Mouse (Mus musculus) liver, embryonic 16.5 days (tissue): Measurements from ENCODE around the gene App. TPM values are rescaled to one million over a fixed set of nuclear protein-coding genes. Genes with fewer than 3 reads are reported as not detected.

Source experiments
- ATAC-seq: fragments of 200-750 bp; cut with Nextera tagmentation; 2 replicates; pipeline ENCODE4 v1.8.0; 2017; ENCODE audit warnings: low read depth, mild to moderate bottlenecking, moderate number of reproducible peaks, moderate library complexity
- H3K27ac ChIP-seq: fragments of 300-500 bp; sonication (generic); 2 replicates; pipeline ENCODE4 v1.5.1; 2014; ENCODE audit warnings: mild to moderate bottlenecking, low read length
- H3K27me3 ChIP-seq: fragments of 300-500 bp; sonication (generic); 2 replicates; pipeline ENCODE4 v1.6.1; 2014; ENCODE audit warnings: low read depth, low read length, mixed read lengths; ENCODE audit not compliant: control insufficient read depth, insufficient read depth
- H3K36me3 ChIP-seq: fragments of 300-500 bp; sonication (generic); 2 replicates; pipeline ENCODE4 v1.6.1; 2014; ENCODE audit warnings: mild to moderate bottlenecking; ENCODE audit not compliant: control insufficient read depth, insufficient read depth
- H3K4me1 ChIP-seq: fragments of 300-500 bp; sonication (generic); 2 replicates; pipeline ENCODE4 v1.6.1; 2014; ENCODE audit warnings: low read depth, low read length, mixed read lengths; ENCODE audit not compliant: control insufficient read depth
- H3K4me2 ChIP-seq: fragments of 300-500 bp; sonication (generic); 2 replicates; pipeline ENCODE4 v1.6.1; 2014; ENCODE audit warnings: low read depth, low read length, mixed read lengths
- H3K4me3 ChIP-seq: fragments of 300-500 bp; sonication (generic); 2 replicates; pipeline ENCODE4 v1.5.1; 2014; ENCODE audit warnings: low read depth, mild to moderate bottlenecking, low read length
- H3K9ac ChIP-seq: fragments of 300-500 bp; sonication (generic); 2 replicates; pipeline ENCODE4 v1.6.1; 2014; ENCODE audit warnings: low read depth, low read length
- H3K9me3 ChIP-seq: fragments of 300-500 bp; sonication (generic); replicated peaks from 2 replicates; pipeline ENCODE4 v1.6.1; 2016; ENCODE audit warnings: low read length; ENCODE audit not compliant: control insufficient read depth
- WGBS: fragments of 180-500 bp; shearing (Covaris S2); extraction: QIAGEN DNeasy Blood & Tissue Kit; methylation state at CpG from one replicate; pipeline ENCODE4 v1.1.7; 2014; ENCODE audit not compliant: insufficient replicate concordance; 5-methylcytosine and 5-hydroxymethylcytosine counted together
- polyA plus RNA-seq: library from polyadenylated mRNA; unstranded; fragments of >200 nt; fragmentation: Nextera tagmentation; extraction: Ambion mirVana; gene quantifications from 2 replicates; pipeline ENCODE4 v1.2.1, GENCODE M21; 2015

The App gene
- polyA plus RNA-seq, 1 experiment from 2014 or later: 19.9 TPM

DNA sequence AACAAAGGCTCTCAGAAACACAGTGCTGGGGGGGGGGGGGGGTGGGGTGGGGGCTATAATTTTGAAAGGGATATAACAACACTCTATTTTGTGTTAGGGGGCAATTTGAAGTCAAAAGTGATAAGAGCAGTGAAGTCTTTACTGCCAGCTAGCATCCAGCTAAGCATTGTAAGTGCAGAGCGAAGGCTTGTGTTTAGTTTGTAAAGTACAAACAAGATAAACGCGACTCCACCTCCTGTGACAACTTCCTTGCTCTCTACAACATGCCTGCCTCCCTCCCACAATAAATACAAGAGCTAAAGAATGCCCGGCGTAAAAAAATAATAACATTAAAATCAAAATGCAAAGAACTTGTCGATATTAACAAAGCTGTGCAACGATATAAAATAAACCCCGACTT, 40.5 kb downstream of the App start:
- peaks cover 6% of the 10 kb centered on the region for H3K4me1 ChIP-seq
- H3K27me3 ChIP-seq: no peaks in the 10 kb centered on the region
- H3K4me3 ChIP-seq: peak overlapping the region; percentile 13; the same call in 1 of the 2 replicates
- H3K27ac ChIP-seq: peak overlapping the region; percentile 58
- peak overlapping the region; percentile 34 for H3K4me2 ChIP-seq
- H3K36me3 ChIP-seq: no peaks in the 10 kb centered on the region
- H3K9me3 ChIP-seq: no peaks in the 10 kb centered on the region
- peak; percentile 30; the same call in 1 of the 2 replicates for ATAC-seq
- WGBS: 52% methylated on average over 8 of the region's 8 CpGs
- no peak overlapping the region for H3K9ac ChIP-seq

GRCm38 (mm10) chr16:85132182-85132581, 41.4 kb downstream of the App start:
- no peak overlapping the region for H3K4me2 ChIP-seq
- no peak for ATAC-seq
- H3K27ac ChIP-seq: no peak overlapping the region
- no peaks in the 10 kb centered on the region for H3K36me3 ChIP-seq
- no peak overlapping the region for H3K4me3 ChIP-seq
- no peak overlapping the region for H3K9ac ChIP-seq
- no peaks in the 10 kb centered on the region for H3K9me3 ChIP-seq
- no peaks in the 10 kb centered on the region for H3K27me3 ChIP-seq
- WGBS: 46% methylated on average over 5 of the region's 5 CpGs
- peaks cover 6% of the 10 kb centered on the region for H3K4me1 ChIP-seq

DNA sequence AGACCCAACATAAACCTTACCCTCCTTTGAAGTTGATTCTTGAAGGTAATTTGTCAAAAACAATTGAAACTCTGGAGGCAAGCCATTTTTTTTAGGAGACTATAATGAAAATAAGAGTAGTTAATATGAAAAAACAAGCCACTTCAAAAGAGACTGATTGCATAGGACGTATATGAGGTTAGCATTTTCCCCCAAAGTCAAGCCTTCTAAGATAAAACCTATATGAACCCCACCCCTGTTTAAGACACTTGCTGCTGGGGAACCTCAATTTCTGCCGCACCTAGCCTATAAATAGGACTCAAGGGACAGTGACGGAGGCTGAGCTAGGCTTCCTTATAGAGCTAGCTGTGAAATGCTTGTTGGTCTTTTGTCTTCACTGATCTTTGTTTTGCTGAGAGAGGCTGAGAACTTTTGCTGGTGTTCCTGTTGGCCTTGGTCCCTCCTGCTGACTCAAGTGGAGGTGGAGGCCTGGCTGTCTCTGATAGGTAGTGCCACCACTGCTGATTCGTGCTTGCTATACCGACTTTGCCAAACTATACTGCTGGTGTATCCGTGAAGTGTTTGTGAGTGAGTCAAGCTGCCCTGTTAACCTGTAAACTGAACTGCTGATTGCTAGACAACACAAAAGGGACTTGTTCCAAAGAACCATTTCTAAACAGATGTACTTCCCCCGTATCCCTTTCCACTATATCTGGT, 42.6 kb downstream of the App start:
- Histone ChIP-seq H3K9ac (no peak overlapping the region), H3K27me3 (no peaks in the 10 kb centered on the region), H3K4me1 (peaks cover 6% of the 10 kb centered on the region), H3K36me3 (no peaks in the 10 kb centered on the region), H3K4me2 (no peak overlapping the region), H3K4me3 (no peak overlapping the region), H3K27ac (no peak overlapping the region), H3K9me3 (no peaks in the 10 kb centered on the region)
- peak; percentile 59 for ATAC-seq
- 55% methylated on average over 7 of the region's 7 CpGs for WGBS

DNA sequence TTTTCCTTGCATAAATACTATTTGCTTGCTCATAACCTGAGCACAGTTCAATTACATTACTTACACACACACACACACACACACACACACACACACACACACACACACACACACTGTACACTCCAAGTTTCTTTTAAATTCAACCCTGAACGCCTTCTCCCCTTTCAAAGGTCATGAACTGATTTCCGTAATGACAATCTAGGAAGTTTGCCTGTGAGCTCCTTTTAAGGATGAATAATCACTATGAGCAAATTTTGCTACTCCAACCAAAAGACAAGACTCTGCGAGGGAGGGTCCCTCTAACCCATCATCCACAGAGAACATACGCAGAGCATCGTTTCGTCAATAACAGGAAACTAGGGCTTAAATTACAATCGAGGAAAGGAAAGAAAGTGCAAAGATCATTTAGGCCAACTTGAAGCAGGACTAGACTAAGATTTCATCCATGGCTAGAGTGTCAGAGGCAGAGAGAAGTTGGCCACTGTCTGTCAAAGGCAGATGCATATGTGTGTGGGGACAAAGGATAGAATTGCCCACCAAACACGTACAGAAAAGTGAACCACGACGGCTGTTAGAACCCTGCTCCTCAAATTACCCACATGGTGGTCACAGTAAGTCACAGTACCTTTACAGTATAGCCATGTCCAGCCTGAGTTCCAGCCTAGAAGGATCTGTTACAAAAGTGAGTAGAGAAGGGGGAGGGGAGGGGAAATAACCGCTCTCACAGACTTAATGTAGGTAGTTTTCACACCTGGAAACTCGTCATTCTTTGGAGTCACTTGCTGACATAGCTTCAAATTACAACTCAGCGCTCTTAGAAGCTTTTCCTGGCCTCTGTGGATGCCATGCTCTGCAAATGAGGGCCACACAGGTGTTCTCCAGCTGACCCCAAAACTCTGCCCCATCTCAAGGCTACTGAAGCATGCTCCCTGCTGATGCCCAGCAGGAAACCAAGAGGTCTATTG, 44.6 kb downstream of the App start:
- H3K4me2 ChIP-seq: no peak overlapping the region
- ATAC-seq: no peak
- H3K9me3 ChIP-seq: no peaks in the 10 kb centered on the region
- WGBS: 60% methylated on average over 13 of the region's 13 CpGs
- H3K27me3 ChIP-seq: no peaks in the 10 kb centered on the region
- no peak overlapping the region for H3K4me3 ChIP-seq
- H3K4me1 ChIP-seq: peaks cover 6% of the 10 kb centered on the region
- H3K27ac ChIP-seq: peak overlapping the region; percentile 13; the same call in 1 of the 2 replicates
- no peak overlapping the region for H3K9ac ChIP-seq
- no peaks in the 10 kb centered on the region for H3K36me3 ChIP-seq

DNA sequence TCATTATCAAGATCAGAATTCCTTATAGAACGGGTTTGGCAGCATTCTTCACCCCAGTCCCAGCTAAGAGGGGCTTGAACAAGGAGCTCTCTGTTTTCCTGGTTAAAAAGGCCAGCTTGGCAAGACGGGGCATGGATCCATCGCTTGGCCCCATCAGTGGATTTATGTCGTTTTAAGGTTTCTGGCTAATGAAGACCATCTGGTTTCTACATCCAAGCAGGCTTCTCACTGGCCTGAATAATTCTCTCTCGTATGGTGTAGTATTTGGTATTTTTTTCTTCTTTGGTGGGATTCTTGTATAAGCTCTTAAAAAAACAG, 45.3 kb downstream of the App start:
- Histone ChIP-seq H3K36me3 (no peaks in the 10 kb centered on the region), H3K4me3 (no peak overlapping the region), H3K4me1 (peaks cover 6% of the 10 kb centered on the region), H3K27me3 (no peaks in the 10 kb centered on the region), H3K9ac (no peak overlapping the region), H3K27ac (no peak overlapping the region), H3K4me2 (no peak overlapping the region), H3K9me3 (no peaks in the 10 kb centered on the region)
- ATAC-seq: no peak
- 65% methylated on average over 5 of the region's 5 CpGs for WGBS

- no peak overlapping the region for H3K27ac ChIP-seq
- H3K27me3 ChIP-seq: no peaks in the 10 kb centered on the region
- no peak for ATAC-seq
- H3K9ac ChIP-seq: no peak overlapping the region
- no peaks in the 10 kb centered on the region for H3K36me3 ChIP-seq
- H3K4me1 ChIP-seq: peaks cover 6% of the 10 kb centered on the region
- WGBS: 68% methylated on average over 11 of the region's 11 CpGs
- no peak overlapping the region for H3K4me3 ChIP-seq
- H3K9me3 ChIP-seq: no peaks in the 10 kb centered on the region
- H3K4me2 ChIP-seq: no peak overlapping the region
Observed at GRCm38 (mm10) chr16:85127661-85128346, 45.8 kb downstream of the App start.

DNA sequence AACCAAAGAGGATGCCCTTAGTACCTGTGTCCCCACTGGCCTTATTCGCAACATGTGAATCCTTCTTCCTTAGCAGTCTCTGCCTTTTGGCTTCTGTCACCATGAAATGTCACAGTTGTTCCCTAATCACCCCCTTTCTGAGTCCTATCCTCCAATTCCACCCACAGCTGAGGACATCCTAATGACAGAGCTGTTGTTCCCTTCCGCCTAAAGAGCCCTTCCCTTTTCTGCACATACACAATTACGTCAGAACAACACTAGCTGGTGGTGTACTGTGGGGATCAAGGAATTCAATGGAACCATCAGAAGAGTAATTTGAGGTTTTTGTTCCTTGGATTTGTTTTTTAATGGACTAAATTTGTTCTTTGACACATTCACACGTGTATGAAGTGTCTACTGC, 48.9 kb downstream of the App start:
- no peaks in the 10 kb centered on the region for H3K9me3 ChIP-seq
- no peaks in the 10 kb centered on the region for H3K27me3 ChIP-seq
- H3K4me2 ChIP-seq: no peak overlapping the region
- peaks cover 2% of the 10 kb centered on the region; the same call in 1 of the 2 replicates for H3K4me1 ChIP-seq
- H3K4me3 ChIP-seq: no peak overlapping the region
- no peak overlapping the region for H3K27ac ChIP-seq
- WGBS: 66% methylated on average over 4 of the region's 4 CpGs
- no peak overlapping the region for H3K9ac ChIP-seq
- no peak for ATAC-seq
- no peaks in the 10 kb centered on the region for H3K36me3 ChIP-seq

GRCm38 (mm10) chr16:85121983-85122382, 51.6 kb downstream of the App start:
- no peak overlapping the region for H3K27ac ChIP-seq
- no peaks in the 10 kb centered on the region for H3K4me1 ChIP-seq
- WGBS: 58% methylated on average over 5 of the region's 5 CpGs
- no peaks in the 10 kb centered on the region for H3K9me3 ChIP-seq
- no peak overlapping the region for H3K9ac ChIP-seq
- no peaks in the 10 kb centered on the region for H3K36me3 ChIP-seq
- H3K4me2 ChIP-seq: no peak overlapping the region
- no peak overlapping the region for H3K4me3 ChIP-seq
- no peaks in the 10 kb centered on the region for H3K27me3 ChIP-seq
- no peak for ATAC-seq
